Mouse (Mus musculus) left cerebral cortex, adult 18-20 months (tissue): ENCODE data around the gene Gli2. TPM values are rescaled to one million over a fixed set of nuclear protein-coding genes. Genes with fewer than 3 reads are reported as not detected.

Source experiments
- DNase-seq, 2 experiments: peaks; one replicate each; pipeline ENCODE4 v3.0.0; 2021 to 2022; ENCODE audit warnings: low spot score in 2 of 2, mixed read lengths in 1 of 2
- total RNA-seq, 2 experiments: library from RNA; stranded (reverse); gene quantifications; 2 replicates each; pipeline ENCODE4 v1.2.3; 2021

Gene Gli2
- total RNA-seq, 2 experiments from 2014 or later: 2.5 to 3.1 TPM

DNA sequence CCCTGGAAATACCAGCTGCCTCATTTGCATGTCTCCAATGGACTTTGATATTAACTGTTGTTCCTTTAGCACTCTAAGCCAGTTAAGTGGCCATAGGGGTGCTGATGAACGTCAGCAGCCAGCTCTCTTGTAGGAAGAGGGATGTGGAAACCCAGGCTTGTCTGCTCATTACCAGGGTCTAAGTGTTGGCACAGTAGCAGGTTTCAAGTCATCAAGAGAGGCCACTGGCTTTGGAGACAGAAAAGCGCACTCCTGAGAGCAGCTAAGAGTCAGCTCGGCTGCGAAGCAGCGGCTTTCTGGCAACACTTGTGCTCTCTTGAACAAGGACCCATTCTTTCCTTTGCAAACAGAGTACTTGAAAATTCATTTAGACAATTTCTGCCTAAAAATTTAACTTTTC, 148.1 kb downstream of the Gli2 start:
- DNase-seq: no peak

DNA sequence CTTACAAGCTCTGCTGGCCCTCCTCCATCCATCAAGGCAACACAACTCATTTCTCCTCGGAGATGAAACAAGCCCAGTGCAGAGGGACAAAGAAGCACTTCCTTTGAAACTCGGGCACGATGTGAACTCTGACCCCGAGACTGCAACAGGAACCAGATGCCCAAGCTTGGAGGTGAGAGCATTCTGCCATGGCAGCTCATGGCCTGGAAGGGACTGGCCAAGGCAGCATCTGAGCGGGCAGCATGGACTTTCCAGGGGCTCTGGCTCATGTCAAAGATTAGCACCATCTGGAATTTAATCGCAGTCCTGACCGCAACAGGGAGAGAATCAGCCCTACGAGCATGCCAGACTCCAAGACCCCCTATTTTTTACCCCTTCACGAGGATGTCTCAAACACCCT, 148.5 kb downstream of the Gli2 start:
- no peak for DNase-seq

- DNase-seq: no peak
These were observed 149.0 kb downstream of the Gli2 start for GRCm38 (mm10) chr1:118904431-118904830.

GRCm38 (mm10) chr1:118903742-118904141, 149.7 kb downstream of the Gli2 start:
- DNase-seq: no peak

DNA sequence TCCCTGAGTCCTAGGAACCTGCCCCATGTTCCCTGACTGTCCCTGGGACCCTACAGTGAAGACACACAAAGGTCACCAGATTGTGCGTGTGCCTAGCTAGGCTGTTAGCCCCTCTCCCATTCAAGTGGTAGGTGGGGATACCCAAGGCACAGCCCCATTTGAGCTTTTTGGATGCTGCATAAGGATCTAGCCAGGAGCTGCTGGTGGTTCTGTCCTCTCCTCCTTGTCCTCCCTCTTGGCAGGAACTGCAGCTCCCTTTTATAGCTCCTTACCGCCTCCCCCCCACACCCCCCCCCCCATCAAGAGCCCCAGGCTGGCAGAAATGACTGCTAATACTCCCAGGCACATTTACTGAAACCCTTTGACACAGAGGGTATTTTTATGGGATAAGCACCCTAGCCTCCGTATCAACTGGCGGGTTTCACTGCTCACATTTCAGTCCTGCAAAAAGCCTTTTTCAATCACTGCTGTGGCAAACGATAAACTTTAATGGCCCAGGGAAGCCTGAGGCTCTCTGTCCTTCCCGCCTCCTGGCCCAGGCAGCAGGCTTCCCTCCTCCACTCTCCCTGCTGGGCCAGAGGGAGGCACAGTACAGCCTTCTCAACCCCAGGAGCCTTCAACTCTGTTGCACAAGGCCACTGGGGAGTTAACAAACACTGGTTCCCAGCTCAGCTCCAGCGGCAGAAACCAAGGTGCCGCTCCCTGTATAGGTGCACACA, 151.4 kb downstream of the Gli2 start:
- no peak for DNase-seq

GRCm38 (mm10) chr1:118898351-118898750, 155.1 kb downstream of the Gli2 start:
- no peak for DNase-seq

GRCm38 (mm10) chr1:118895026-118895762, 158.2 kb downstream of the Gli2 start:
- DNase-seq: no peak

- DNase-seq: no peak
These were observed 162.0 kb downstream of the Gli2 start for GRCm38 (mm10) chr1:118891395-118891794.

- no peak for DNase-seq
These were observed 163.1 kb downstream of the Gli2 start for GRCm38 (mm10) chr1:118890125-118890875.

DNA sequence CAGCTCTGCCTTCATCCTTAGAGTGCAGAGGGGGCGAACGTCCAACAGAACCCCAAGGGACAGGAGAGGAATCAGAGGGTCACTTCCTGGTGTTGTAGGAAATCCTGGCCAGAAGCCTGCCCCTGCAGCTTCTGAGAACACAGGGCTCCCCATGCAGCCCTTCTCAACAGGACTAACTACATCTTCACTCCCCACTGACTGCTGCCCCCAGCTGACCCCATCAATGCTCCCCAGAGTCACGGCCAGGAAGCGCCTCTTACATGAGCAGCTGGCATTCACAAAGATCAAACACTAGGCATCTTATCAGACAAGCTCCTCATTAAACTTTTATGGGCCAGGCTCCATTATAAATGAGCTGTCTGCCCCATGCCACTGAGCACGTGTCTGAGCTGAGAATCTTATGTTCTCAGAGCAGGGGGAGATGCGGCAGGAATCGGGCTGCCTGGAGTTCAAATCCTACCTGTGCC, 172.6 kb downstream of the Gli2 start:
- no peak for DNase-seq

DNA sequence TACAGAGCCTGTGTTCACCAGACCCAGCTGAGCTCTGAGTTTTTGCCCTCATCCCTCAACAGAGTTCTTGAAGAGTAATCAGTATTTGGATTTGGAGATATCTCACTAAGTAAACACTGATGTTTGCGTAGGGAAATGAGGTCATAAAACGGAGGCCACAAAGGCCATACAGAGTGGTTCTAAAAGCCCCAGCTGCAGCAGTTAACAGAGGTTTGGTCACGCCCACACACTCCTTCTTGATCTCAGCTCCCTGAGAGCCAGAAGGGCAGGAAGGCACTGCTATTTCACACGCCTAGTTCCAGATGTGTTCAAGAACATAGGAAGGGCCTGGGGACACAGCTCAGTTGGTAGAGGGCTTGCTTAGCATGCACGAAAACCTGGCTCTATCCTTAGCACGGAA, 175.1 kb downstream of the Gli2 start:
- DNase-seq: no peak

DNA sequence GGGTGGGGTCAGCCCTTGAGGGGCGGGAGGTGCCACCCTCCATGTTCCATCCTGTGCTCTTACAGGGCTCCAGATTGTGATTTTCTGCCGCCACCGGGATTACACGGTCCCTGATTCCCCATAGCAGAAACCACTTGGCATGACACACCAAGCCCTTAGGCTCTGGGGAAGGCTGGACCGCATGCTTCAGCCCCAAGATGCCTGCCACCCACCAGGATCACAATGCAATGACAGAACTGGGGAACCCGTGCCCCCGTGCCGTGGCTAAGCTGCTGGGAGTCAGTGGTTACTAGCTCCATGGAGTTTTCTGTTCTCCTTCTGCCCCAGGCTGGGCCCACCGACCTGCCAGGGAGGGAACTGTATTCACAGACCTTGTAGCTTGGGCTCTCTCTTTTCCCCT, 178.2 kb downstream of the Gli2 start:
- DNase-seq: no peak

- DNase-seq: no peak
These were observed 179.9 kb downstream of the Gli2 start for GRCm38 (mm10) chr1:118873559-118873958.

DNA sequence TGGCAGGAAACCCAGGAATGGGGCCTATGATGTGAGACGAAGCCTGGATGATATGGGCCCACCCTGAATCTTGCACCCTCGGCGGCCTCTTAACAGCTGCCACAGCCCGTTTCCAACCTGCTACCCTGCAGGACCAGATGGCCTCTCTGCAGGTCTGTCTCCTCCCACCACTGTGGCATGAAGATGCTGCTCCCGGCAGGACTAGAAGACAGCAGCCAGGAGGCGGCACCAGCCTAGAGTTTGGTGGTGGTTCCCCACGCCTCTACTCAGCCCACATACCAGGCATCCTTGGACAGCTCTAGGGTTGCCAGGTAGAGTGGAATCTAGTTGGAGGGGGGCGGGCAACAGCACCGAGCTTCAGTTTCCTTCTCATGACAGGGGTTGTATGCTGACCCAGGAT, 188.7 kb downstream of the Gli2 start:
- DNase-seq: peak; percentile 14 to 37

DNA sequence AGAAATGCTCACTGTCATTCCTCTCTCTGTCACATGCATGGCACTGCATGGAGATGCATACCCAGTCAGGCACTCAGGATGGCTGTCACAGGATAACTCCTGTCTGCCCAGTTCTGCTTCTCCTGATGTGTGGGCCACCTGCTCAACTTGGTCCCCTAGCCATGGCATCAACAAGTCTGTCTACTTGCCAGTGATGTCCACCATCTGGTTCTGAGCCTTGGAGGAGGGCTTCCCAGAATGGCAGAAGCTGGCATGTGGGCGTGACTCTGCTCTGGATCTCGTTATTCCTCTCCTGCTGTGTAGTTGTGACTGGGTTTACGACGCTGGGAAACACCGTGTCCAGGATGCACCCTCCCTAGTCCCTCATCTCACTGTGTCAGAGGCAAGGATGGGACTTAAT, 189.4 kb downstream of the Gli2 start:
- peak in 1 of 2 experiments; percentile 30 for DNase-seq

GRCm38 (mm10) chr1:118858101-118858500, 195.3 kb downstream of the Gli2 start:
- DNase-seq: no peak

GRCm38 (mm10) chr1:118830658-118831057, 222.8 kb downstream of the Gli2 start:
- no peak for DNase-seq

GRCm38 (mm10) chr1:118826614-118827013, 226.8 kb downstream of the Gli2 start:
- DNase-seq: peak; percentile 42 to 57

GRCm38 (mm10) chr1:118825467-118826219, 227.8 kb downstream of the Gli2 start:
- DNase-seq: peak; percentile 13 to 18

DNA sequence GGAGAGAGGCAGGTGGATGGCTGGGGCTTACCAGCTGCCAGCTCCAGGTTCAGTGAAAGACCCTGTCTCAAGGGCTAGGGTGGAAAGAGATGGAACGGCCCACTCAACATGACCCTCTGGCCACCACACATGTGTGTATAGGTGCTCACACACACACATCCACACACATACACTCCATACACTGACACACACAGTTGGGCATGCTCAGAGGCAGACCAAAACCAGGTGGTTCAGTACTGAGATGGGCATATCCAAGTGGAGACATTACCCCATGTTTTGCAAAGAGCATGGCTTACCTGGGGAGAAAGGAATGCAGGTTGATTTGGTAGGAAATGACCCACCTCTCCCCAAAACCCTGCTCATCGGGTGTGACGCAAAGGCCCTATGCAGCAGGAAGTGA, 228.4 kb downstream of the Gli2 start:
- DNase-seq: no peak

GRCm38 (mm10) chr1:118822258-118822657, 231.2 kb downstream of the Gli2 start:
- no peak for DNase-seq
